Mouse (Mus musculus): ENCODE measurements around the gene Ap1m2.
A peak's percentile ranks its signal among the peaks of the same experiment; 100 is the strongest.

The Ap1m2 gene

GRCm38 (mm10) chr9:21312134-21312533, at the start of gene Ap1m2:
Gene Ap1m2 (minus strand): TSS chr9:21312337.
- DNase-seq (ENCODE audit: low read depth, low spot score) = no peak

GRCm38 (mm10) chr9:21356981-21357718, 45.0 kb upstream of the Ap1m2 start:
- DNase-seq (ENCODE audit: low read depth, low spot score) = peak; percentile 89

DNA sequence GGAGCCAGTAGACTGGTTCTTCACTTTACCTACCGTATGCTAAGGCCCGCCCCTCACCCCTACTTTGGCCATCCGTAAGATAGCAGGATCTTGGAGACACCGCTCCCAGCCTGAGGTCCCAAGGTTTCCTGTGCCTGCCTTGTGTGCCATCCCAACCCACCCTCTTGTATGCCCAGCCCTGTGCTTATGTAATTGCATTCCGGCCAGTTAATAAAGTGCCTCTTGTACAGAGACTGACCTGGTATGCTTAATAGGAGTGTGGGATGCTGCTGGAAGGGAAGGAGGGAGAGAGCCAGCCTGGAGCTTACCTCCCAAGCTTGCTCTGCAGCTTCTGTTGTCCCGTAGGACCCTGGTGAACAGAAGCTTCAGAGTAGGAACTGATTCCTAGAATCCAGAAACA, 42.7 kb upstream of the Ap1m2 start:
- DNase-seq (ENCODE audit: low read depth, low spot score) = no peak

DNA sequence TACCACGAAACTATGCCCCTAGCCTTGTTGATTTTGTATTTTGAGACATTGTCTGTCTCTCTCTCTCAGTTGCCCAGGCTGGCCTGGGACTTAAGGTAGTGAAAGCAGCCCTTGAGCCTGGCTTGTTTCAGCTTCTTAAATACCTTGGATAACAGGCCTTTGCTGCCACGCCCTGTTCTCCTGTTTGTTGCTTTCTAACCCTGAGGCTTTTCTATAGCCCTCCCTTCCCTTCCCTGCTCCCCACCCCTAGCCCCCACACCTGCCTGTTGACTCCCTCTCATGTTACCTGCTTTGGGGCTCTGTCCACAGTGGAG, 41.2 kb upstream of the Ap1m2 start:
- DNase-seq (ENCODE audit: low read depth, low spot score) = no peak

DNA sequence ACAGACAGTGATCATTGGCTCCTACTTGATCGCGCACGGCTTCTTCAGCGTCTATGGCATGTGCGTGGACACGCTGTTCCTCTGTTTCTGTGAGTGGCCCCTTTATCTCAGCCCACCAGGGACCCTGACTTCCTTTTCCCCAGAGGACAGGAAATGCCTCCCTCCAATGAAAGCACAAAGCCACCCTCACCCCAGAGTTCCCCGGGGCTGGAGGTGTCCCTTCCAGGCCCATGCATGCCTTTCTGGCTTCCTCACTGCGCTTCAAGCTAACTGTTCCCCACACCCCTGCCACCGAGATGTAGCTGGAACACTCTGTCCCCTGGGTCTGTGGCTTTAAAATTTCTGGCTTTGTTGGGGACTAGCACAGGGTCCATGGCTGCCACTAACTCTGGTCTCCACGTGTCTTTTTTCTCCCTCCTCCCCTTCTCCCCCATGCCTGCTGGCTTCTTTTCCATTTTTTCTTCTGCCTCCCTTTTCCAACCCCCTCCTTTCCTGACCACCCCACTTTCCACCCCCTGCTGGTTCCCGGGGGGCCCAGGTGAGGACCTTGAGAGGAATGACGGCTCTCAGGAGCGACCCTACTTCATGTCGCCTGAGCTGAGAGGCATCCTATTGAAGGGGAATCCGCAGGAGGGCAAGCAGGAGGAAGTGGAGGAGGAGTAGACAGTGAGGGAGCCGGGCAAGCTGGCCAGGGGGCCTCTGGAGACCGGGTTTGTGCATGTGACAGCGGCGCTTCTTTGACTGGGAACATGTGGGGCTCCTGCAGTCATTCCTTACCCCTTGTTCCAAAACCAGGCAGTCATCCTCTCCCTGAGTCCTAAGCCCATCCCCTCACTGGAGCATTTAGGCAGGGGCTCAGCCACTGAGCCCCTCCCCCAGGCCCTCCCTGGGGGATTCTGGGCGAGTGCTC, 40.6 kb upstream of the Ap1m2 start:
- DNase-seq (ENCODE audit: low read depth, low spot score) = no peak

- DNase-seq (ENCODE audit: low read depth, low spot score) = no peak
These were observed 39.7 kb upstream of the Ap1m2 start for GRCm38 (mm10) chr9:21351702-21352377.

DNA sequence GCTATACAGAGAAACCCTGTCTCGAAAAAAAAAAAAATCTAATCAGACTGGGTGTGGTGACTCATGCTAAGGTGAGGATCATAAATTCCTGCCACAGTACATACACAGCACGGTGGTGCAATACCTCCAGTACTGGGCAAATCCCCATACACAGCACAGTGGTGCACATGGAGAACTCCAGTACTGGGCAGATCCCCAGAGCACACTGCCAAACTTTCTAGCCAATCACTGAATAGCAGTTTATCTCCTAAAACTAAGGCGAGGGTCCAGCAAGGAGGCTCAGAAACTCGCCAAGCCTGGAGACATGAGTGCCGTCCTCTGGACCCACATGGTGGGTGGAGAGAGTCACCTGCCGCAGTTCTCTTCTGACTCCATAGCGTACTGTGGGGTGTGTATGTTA, 39.0 kb upstream of the Ap1m2 start:
- peak; percentile 49 for DNase-seq (ENCODE audit: low read depth, low spot score)

DNA sequence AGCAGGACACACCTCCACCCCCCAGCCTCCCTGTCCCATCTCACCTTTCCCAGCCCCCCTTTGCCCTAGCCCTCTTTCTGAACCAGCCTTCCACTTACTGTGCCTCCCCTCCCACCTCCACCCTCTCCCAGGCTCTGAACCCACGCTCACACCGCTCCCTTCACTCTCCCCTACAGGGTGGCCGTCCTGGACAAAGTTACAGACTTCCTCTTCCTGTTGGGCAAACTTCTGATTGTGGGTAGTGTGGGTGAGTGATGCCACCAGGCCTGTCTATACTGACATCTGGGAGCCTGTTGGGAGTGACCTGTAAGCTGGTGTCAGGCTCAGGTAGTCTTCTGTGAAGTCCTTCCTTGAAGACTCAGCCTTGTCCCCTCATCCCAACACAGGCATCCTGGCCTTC, 36.0 kb upstream of the Ap1m2 start:
- no peak for DNase-seq (ENCODE audit: low read depth, low spot score)

GRCm38 (mm10) chr9:21346627-21347365, 34.7 kb upstream of the Ap1m2 start:
- no peak for DNase-seq (ENCODE audit: low read depth, low spot score)

DNA sequence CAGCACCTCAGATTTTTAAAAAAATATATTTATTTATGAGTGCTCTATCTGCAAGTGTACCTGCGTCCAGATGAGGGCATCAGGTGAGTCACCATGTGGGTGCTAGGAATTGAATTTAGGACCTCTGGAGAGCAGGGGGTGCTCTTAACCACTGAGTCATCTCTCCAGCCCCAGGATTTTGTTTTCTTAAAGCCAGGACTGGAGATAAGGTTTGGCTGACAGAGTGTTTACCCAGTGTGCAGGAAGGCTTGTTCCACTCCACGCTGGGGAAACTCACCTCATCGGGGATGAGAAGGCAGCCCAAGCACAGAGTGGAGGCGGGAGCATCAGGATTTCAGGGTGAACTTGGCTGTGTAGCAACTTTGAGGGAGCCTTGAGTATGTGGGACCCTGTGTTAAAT, 28.3 kb upstream of the Ap1m2 start:
- DNase-seq (ENCODE audit: low read depth, low spot score) = peak; percentile 25

GRCm38 (mm10) chr9:21337652-21338051, 25.5 kb upstream of the Ap1m2 start:
- DNase-seq (ENCODE audit: low read depth, low spot score) = no peak

- DNase-seq (ENCODE audit: low read depth, low spot score) = no peak
These were observed 24.4 kb upstream of the Ap1m2 start for GRCm38 (mm10) chr9:21336491-21336890.

DNA sequence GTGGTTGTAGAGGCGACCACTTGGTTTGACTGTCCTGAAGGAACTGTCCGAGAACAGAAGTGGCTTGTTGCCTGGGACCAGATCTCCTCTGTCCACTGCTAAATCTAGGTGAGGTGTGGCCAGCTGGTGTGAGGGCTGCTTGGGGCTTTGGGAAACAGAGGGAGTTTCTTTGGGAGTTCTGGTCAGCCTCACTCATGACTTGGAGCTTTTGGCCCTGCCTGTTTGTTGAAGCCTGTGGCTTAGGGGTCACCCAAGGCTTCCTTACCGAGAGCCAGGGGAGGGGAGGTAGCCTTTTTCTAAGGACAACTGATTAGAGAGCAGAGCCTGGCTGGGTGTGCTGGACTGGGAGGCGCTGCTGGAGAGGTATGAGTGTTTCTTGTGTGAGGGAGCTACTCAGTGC, 23.3 kb upstream of the Ap1m2 start:
- DNase-seq (ENCODE audit: low read depth, low spot score) = no peak

DNA sequence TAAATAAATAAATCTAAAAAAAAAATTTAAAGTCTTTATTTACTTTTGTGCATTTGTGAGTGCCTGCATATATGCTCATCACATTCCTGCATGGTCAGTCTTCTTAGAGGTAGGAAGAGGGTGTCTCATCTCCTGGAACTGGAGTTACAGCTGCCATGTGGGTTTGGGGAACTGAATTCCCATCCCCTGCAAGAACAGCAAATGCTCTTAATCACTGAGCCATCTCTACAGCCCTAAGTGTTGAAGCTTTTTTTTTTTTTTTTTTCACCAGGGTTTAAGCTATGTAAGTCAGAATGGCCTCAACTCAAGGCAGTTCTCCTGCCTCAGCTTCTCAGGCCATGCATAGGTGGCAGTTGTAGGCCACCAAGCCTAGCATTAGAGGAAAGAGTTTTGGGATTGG, 22.6 kb upstream of the Ap1m2 start:
- no peak for DNase-seq (ENCODE audit: low read depth, low spot score)

- DNase-seq (ENCODE audit: low read depth, low spot score) = peak; percentile 78
These were observed 21.4 kb upstream of the Ap1m2 start for GRCm38 (mm10) chr9:21333523-21333922.

GRCm38 (mm10) chr9:21332161-21333061, 20.3 kb upstream of the Ap1m2 start:
- peak; percentile 68 for DNase-seq (ENCODE audit: low read depth, low spot score)

- DNase-seq (ENCODE audit: low read depth, low spot score) = peak; percentile 26
These were observed 19.4 kb upstream of the Ap1m2 start for GRCm38 (mm10) chr9:21331365-21332140.

DNA sequence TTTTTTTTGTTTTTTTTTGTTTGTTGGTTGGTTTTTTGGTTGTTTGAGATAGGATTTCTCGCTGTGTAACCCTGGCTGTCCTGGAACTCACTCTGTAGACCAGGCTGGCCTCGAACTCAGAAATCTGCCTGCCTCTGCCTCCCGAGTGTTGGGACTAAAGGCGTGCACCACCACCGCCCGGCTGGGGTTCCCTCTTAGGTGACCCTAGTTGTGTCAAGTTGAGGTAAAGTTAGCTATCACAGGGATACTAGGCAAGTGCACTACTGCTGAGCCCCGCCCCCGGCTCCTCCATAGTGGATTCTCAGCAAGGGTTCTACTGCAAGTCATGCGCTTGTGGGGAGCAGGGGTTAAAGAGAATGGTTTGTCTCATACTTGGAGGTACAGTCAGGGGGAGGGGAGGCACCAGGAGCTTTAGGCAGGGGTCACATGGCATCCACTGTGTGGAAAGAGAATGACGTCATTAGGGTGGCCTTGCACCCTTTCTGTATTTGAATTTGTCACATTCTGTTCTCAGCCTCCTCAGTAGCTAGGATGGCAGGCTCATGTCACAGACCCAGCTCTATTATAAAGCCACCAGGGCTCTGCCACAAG, 17.7 kb upstream of the Ap1m2 start:
- no peak for DNase-seq (ENCODE audit: low read depth, low spot score)

GRCm38 (mm10) chr9:21329041-21329440, 16.9 kb upstream of the Ap1m2 start:
- no peak for DNase-seq (ENCODE audit: low read depth, low spot score)

- DNase-seq (ENCODE audit: low read depth, low spot score) = no peak
These were observed 15.9 kb upstream of the Ap1m2 start for GRCm38 (mm10) chr9:21328041-21328440.

Data from 3T3-L1 (cell line).